Mouse (Mus musculus) heart, embryonic 13.5 days (tissue): ENCODE results near the gene 1700028P14Rik. TPM values are rescaled to one million over a fixed set of nuclear protein-coding genes. Genes with fewer than 3 reads are reported as not detected.

Experiments used
- ATAC-seq: fragments of 200-750 bp; cut with Nextera tagmentation; 2 replicates; pipeline ENCODE4 v1.8.0; 2017; ENCODE audit warnings: moderate TSS enrichment; ENCODE audit not compliant: insufficient number of reproducible peaks, low FRiP score, low TSS enrichment; ENCODE audit errors: extremely low read depth
- H3K27ac ChIP-seq: fragments of 300-500 bp; sonication (generic); replicated peaks from 2 replicates; pipeline ENCODE4 v1.5.1; 2015; ENCODE audit warnings: moderate library complexity, mild to moderate bottlenecking, inconsistent platforms
- H3K27me3 ChIP-seq: fragments of 300-500 bp; sonication (generic); replicated peaks from 2 replicates; pipeline ENCODE4 v1.6.1; 2015; ENCODE audit warnings: mild to moderate bottlenecking, inconsistent platforms
- H3K36me3 ChIP-seq: fragments of 300-500 bp; sonication (generic); 2 replicates; pipeline ENCODE4 v1.6.1; 2015; ENCODE audit warnings: mild to moderate bottlenecking, inconsistent platforms
- H3K4me1 ChIP-seq: fragments of 300-500 bp; sonication (generic); 2 replicates; pipeline ENCODE4 v1.6.1; 2015; ENCODE audit warnings: inconsistent platforms
- H3K4me2 ChIP-seq: fragments of 300-500 bp; sonication (generic); 2 replicates; pipeline ENCODE4 v1.6.1; 2015; ENCODE audit warnings: inconsistent platforms, mild to moderate bottlenecking, moderate library complexity
- H3K4me3 ChIP-seq: fragments of 300-500 bp; sonication (generic); 2 replicates; pipeline ENCODE4 v1.5.1; 2015; ENCODE audit warnings: moderate library complexity, mild to moderate bottlenecking, inconsistent platforms
- H3K9ac ChIP-seq: fragments of 300-500 bp; sonication (generic); 2 replicates; pipeline ENCODE4 v1.6.1; 2015; ENCODE audit warnings: inconsistent platforms, mild to moderate bottlenecking, moderate library complexity
- H3K9me3 ChIP-seq: fragments of 300-500 bp; sonication (generic); 2 replicates; pipeline ENCODE4 v1.6.1; 2016; ENCODE audit warnings: inconsistent platforms
- WGBS: fragments of 180-500 bp; shearing (Covaris S2); methylation state at CpG from one replicate; pipeline ENCODE4 v1.1.7; 2015; ENCODE audit warnings: mixed read lengths; 5-methylcytosine and 5-hydroxymethylcytosine counted together
- polyA plus RNA-seq: library from polyadenylated mRNA; unstranded; fragments of >200 nt; fragmentation: Nextera tagmentation; extraction: Ambion mirVana; gene quantifications from 2 replicates; pipeline ENCODE4 v1.2.1, GENCODE M21; 2015

The 1700028P14Rik gene
- polyA plus RNA-seq, 1 experiment from 2014 or later: not detected

GRCm38 (mm10) chr19:23607951-23608350 is 44.7 kb downstream of the 1700028P14Rik start:
- no peak overlapping the region for H3K4me2 ChIP-seq
- H3K9me3 ChIP-seq: no peaks in the 10 kb centered on the region
- WGBS: 80% methylated on average over 2 of the region's 2 CpGs
- H3K9ac ChIP-seq: no peak overlapping the region
- no peaks in the 10 kb centered on the region for H3K27me3 ChIP-seq
- H3K4me3 ChIP-seq: no peak overlapping the region
- no peak for ATAC-seq
- H3K36me3 ChIP-seq: no peaks in the 10 kb centered on the region
- no peaks in the 10 kb centered on the region for H3K4me1 ChIP-seq
- H3K27ac ChIP-seq: no peak overlapping the region

GRCm38 (mm10) chr19:23594950-23595349 is 57.7 kb downstream of the 1700028P14Rik start:
- Histone ChIP-seq H3K4me3 (no peak overlapping the region), H3K4me1 (no peaks in the 10 kb centered on the region), H3K27ac (no peak overlapping the region), H3K4me2 (no peak overlapping the region), H3K27me3 (no peaks in the 10 kb centered on the region), H3K9ac (no peak overlapping the region), H3K36me3 (no peaks in the 10 kb centered on the region), H3K9me3 (no peaks in the 10 kb centered on the region)
- no peak for ATAC-seq
- WGBS: 82% methylated on average over 3 of the region's 3 CpGs

GRCm38 (mm10) chr19:23578606-23579355 is 73.8 kb downstream of the 1700028P14Rik start:
- Histone ChIP-seq H3K4me3 (no peak overlapping the region), H3K27me3 (no peaks in the 10 kb centered on the region), H3K4me1 (no peaks in the 10 kb centered on the region), H3K36me3 (no peaks in the 10 kb centered on the region), H3K9ac (no peak overlapping the region), H3K4me2 (no peak overlapping the region), H3K27ac (no peak overlapping the region), H3K9me3 (0 out of 2 replicates have a peak, but pooled peaks cover 5% of the 10 kb centered on the region)
- WGBS: 69% methylated on average over 11 of the region's 11 CpGs
- no peak for ATAC-seq

GRCm38 (mm10) chr19:23576685-23577084 is 75.9 kb downstream of the 1700028P14Rik start:
- no peak for ATAC-seq
- 0 out of 2 replicates have a peak, but pooled peaks cover 5% of the 10 kb centered on the region for H3K9me3 ChIP-seq
- H3K27ac ChIP-seq: no peak overlapping the region
- 29% methylated on average over 4 of the region's 4 CpGs for WGBS
- H3K9ac ChIP-seq: no peak overlapping the region
- no peak overlapping the region for H3K4me3 ChIP-seq
- H3K36me3 ChIP-seq: no peaks in the 10 kb centered on the region
- no peaks in the 10 kb centered on the region for H3K27me3 ChIP-seq
- H3K4me2 ChIP-seq: no peak overlapping the region
- H3K4me1 ChIP-seq: no peaks in the 10 kb centered on the region

GRCm38 (mm10) chr19:23563693-23564092 is 88.9 kb downstream of the 1700028P14Rik start:
- no peaks in the 10 kb centered on the region for H3K9me3 ChIP-seq
- H3K4me1 ChIP-seq: no peaks in the 10 kb centered on the region
- H3K4me3 ChIP-seq: no peak overlapping the region
- H3K4me2 ChIP-seq: no peak overlapping the region
- H3K36me3 ChIP-seq: no peaks in the 10 kb centered on the region
- no peak overlapping the region for H3K9ac ChIP-seq
- WGBS: 73% methylated on average over 5 of the region's 5 CpGs
- H3K27me3 ChIP-seq: no peaks in the 10 kb centered on the region
- H3K27ac ChIP-seq: no peak overlapping the region
- ATAC-seq: no peak

- H3K9ac ChIP-seq: no peak overlapping the region
- ATAC-seq: no peak
These were observed 90.0 kb downstream of the 1700028P14Rik start for GRCm38 (mm10) chr19:23562588-23562987.

GRCm38 (mm10) chr19:23562061-23562460 is 90.6 kb downstream of the 1700028P14Rik start:
- H3K27me3 ChIP-seq: no peaks in the 10 kb centered on the region
- no peak overlapping the region for H3K4me3 ChIP-seq
- H3K9me3 ChIP-seq: no peaks in the 10 kb centered on the region
- 83% methylated on average over 6 of the region's 6 CpGs for WGBS
- ATAC-seq: no peak
- H3K36me3 ChIP-seq: no peaks in the 10 kb centered on the region
- no peaks in the 10 kb centered on the region for H3K4me1 ChIP-seq
- no peak overlapping the region for H3K9ac ChIP-seq
- no peak overlapping the region for H3K4me2 ChIP-seq
- H3K27ac ChIP-seq: no peak overlapping the region

More at GRCm38 (mm10) chr19:23562588-23562987, 90.0 kb downstream of the 1700028P14Rik start:
- H3K27me3 ChIP-seq: no peaks in the 10 kb centered on the region
- no peak overlapping the region for H3K4me3 ChIP-seq
- no peak overlapping the region for H3K4me2 ChIP-seq
- H3K9me3 ChIP-seq: no peaks in the 10 kb centered on the region
- H3K27ac ChIP-seq: no peak overlapping the region
- H3K36me3 ChIP-seq: no peaks in the 10 kb centered on the region
- no peaks in the 10 kb centered on the region for H3K4me1 ChIP-seq
- WGBS: 82% methylated on average over 4 of the region's 4 CpGs

GRCm38 (mm10) chr19:23553450-23553849 is 99.2 kb downstream of the 1700028P14Rik start:
- WGBS: 55% methylated on average over 2 of the region's 2 CpGs
- H3K4me3 ChIP-seq: no peak overlapping the region
- no peak overlapping the region for H3K9ac ChIP-seq
- ATAC-seq: no peak
- H3K4me1 ChIP-seq: no peaks in the 10 kb centered on the region
- H3K9me3 ChIP-seq: no peaks in the 10 kb centered on the region
- no peaks in the 10 kb centered on the region for H3K27me3 ChIP-seq
- H3K4me2 ChIP-seq: no peak overlapping the region
- no peak overlapping the region for H3K27ac ChIP-seq
- H3K36me3 ChIP-seq: no peaks in the 10 kb centered on the region

- H3K9me3 ChIP-seq: no peaks in the 10 kb centered on the region
- ATAC-seq: no peak
- no peaks in the 10 kb centered on the region for H3K36me3 ChIP-seq
- no peak overlapping the region for H3K4me3 ChIP-seq
- H3K9ac ChIP-seq: no peak overlapping the region
- H3K27me3 ChIP-seq: no peaks in the 10 kb centered on the region
- H3K27ac ChIP-seq: no peak overlapping the region
- H3K4me1 ChIP-seq: no peaks in the 10 kb centered on the region
- no peak overlapping the region for H3K4me2 ChIP-seq
These were observed 107.0 kb downstream of the 1700028P14Rik start for GRCm38 (mm10) chr19:23545604-23546003.

- Histone ChIP-seq H3K4me2 (no peak overlapping the region), H3K4me3 (no peak overlapping the region), H3K9me3 (no peaks in the 10 kb centered on the region), H3K9ac (no peak overlapping the region), H3K27ac (no peak overlapping the region), H3K27me3 (no peaks in the 10 kb centered on the region), H3K4me1 (no peaks in the 10 kb centered on the region), H3K36me3 (no peaks in the 10 kb centered on the region)
- WGBS: 72% methylated on average over 11 of the region's 11 CpGs
- ATAC-seq: no peak
These were observed 109.2 kb downstream of the 1700028P14Rik start for GRCm38 (mm10) chr19:23543244-23544004.

GRCm38 (mm10) chr19:23542759-23543158 is 109.9 kb downstream of the 1700028P14Rik start:
- 80% methylated on average over 4 of the region's 4 CpGs for WGBS
- Histone ChIP-seq H3K27ac (no peak overlapping the region), H3K9ac (no peak overlapping the region), H3K4me1 (no peaks in the 10 kb centered on the region), H3K4me2 (no peak overlapping the region), H3K36me3 (no peaks in the 10 kb centered on the region), H3K27me3 (no peaks in the 10 kb centered on the region), H3K9me3 (no peaks in the 10 kb centered on the region), H3K4me3 (no peak overlapping the region)
- no peak for ATAC-seq
